Mouse (Mus musculus) bone marrow, adult 2 months (tissue): Measurements from ENCODE around the gene Hist1h1a.

Experiments used
- CTCF ChIP-seq: fragments of 200-500 bp; IDR thresholded peaks from 2 replicates; pipeline ENCODE4 v1.5.1; 2011; ENCODE audit warnings: low read length, control low read depth; ENCODE audit not compliant: control insufficient read depth, insufficient read depth
- POLR2A ChIP-seq: fragments of 200-500 bp; IDR thresholded peaks from 2 replicates; pipeline ENCODE4 v1.6.1; 2011; ENCODE audit warnings: low read depth, mild to moderate bottlenecking, control low read depth, low read length, borderline replicate concordance; ENCODE audit not compliant: control insufficient read depth

DNA sequence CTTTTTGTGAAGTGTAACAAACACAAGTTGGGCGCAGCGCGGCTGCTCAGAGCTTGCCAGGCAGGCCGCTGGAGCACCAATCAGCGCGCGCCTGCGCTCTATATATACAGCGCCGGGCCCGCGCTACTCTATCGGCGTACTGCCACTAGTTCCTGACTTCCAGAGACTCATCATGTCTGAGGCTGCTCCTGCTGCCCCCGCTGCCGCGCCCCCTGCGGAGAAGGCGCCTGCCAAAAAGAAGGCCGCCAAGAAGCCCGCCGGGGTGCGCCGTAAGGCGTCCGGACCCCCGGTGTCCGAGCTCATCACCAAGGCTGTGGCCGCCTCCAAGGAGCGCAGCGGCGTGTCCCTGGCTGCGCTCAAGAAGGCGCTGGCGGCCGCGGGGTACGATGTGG, 24.8 kb upstream of the Hist1h1a start, which contains the start of gene Hist1h1c:
- TF ChIP-seq POLR2A (peak; percentile 99), CTCF (0 out of 2 replicates have a peak, but pooled peaks have one; percentile 6)
